Mouse (Mus musculus) activated CD4-positive, CD25-positive, alpha-beta regulatory T cell (primary cell): ENCODE results near the gene Sult3a2. TPM values are rescaled to one million over a fixed set of nuclear protein-coding genes. Genes with fewer than 3 reads are reported as not detected.

ENCODE experiments used
- polyA plus RNA-seq, 2 experiments: library from polyadenylated mRNA; unstranded; fragments of 100-300 nt; shearing (Covaris generic); gene quantifications; one replicate each; pipeline ENCODE4 v1.2.1; 2017

Sult3a2 gene
- polyA plus RNA-seq: not detected

GRCm38 (mm10) chr10:33786604-33787003 is at the start of gene Sult3a2:
Gene Sult3a2 (minus strand): TSS chr10:33786704.

Other genes starting within 250 kb of the Sult3a2 start
- under 1 TPM in 1 of 2 experiments, not detected in 1; 0.31 TPM for gene Clvs2, start 161.9 kb downstream of the Sult3a2 start, polyA plus RNA-seq
- gene Sult3a1, start 71.0 kb upstream of the Sult3a2 start, polyA plus RNA-seq: not detected
- gene Rsph4a, start 118.4 kb upstream of the Sult3a2 start, polyA plus RNA-seq: not detected
- gene Zup1, start 164.6 kb upstream of the Sult3a2 start, polyA plus RNA-seq: 10 to 100 TPM; 63.0 to 71.7 TPM
- 100 to 1,000 TPM; 155 to 157 TPM for gene Rwdd1, start 232.9 kb upstream of the Sult3a2 start, polyA plus RNA-seq